Mouse (Mus musculus) heart, adult 2 months (tissue): Measurements from ENCODE around the gene Zfp488. TPM values are rescaled to one million over a fixed set of nuclear protein-coding genes. Genes with fewer than 3 reads are reported as not detected.

ENCODE experiments used
- DNase-seq, 2 experiments: peaks; one replicate each; pipeline ENCODE4 v3.0.0; 2021
- H3K27ac ChIP-seq: fragments of 200-600 bp; 2 replicates; pipeline ENCODE4 v1.8.1; 2022
- H3K27me3 ChIP-seq: fragments of 200-500 bp; 2 replicates; pipeline ENCODE4 v1.6.1; 2012; ENCODE audit warnings: mild to moderate bottlenecking, low read length, inconsistent platforms, mixed read lengths; ENCODE audit not compliant: control insufficient read depth, insufficient read depth
- H3K36me3 ChIP-seq: fragments of 200-500 bp; 2 replicates; pipeline ENCODE4 v1.6.1; 2012; ENCODE audit warnings: low read length, inconsistent platforms; ENCODE audit not compliant: control insufficient read depth, insufficient read depth
- H3K4me1 ChIP-seq: fragments of 200-500 bp; 2 replicates; pipeline ENCODE4 v1.6.1; 2011; ENCODE audit warnings: low read length; ENCODE audit not compliant: control insufficient read depth, insufficient read depth
- H3K4me3 ChIP-seq: fragments of 200-600 bp; 2 replicates; pipeline ENCODE4 v1.8.1; 2022
- H3K79me2 ChIP-seq: fragments of 200-500 bp; replicated peaks from 2 replicates; pipeline ENCODE4 v1.6.1; 2012; ENCODE audit warnings: mild to moderate bottlenecking, inconsistent platforms, low read length, moderate library complexity, mixed read lengths; ENCODE audit not compliant: control insufficient read depth, insufficient read depth
- H3K9ac ChIP-seq: fragments of 200-500 bp; 2 replicates; pipeline ENCODE4 v1.6.1; 2012; ENCODE audit warnings: low read depth, mild to moderate bottlenecking, control low read depth, inconsistent platforms, low read length, mixed read lengths
- CTCF ChIP-seq: fragments of 200-600 bp; IDR thresholded peaks from 2 replicates; pipeline ENCODE4 v1.8.1; 2022; ENCODE audit warnings: antibody characterized with exemption, mild to moderate bottlenecking, moderate library complexity
- EP300 ChIP-seq: fragments of 200-500 bp; IDR thresholded peaks from 2 replicates; pipeline ENCODE4 v1.6.1; 2011; ENCODE audit warnings: low read depth, low read length, control low read depth; ENCODE audit not compliant: insufficient read depth
- POLR2A ChIP-seq: fragments of 200-500 bp; IDR thresholded peaks from 2 replicates; pipeline ENCODE4 v1.6.1; 2011; ENCODE audit warnings: mild to moderate bottlenecking, low read depth, low read length, control low read depth; ENCODE audit not compliant: insufficient read depth
- WGBS: fragments of 180-500 bp; shearing (Covaris S2); methylation state at CpG from one replicate; pipeline ENCODE4 v1.1.7; 2018; 5-methylcytosine and 5-hydroxymethylcytosine counted together
- intact Hi-C: fragments of 180-260 bp; cut with DNase I; formaldehyde crosslinking; loops from one replicate; pipeline ENCODE4 v1.15.1; 2025
- long read RNA-seq: library from polyadenylated mRNA; stranded (forward); transcript quantifications from one replicate; pipeline ENCODE4 v2.0.0, GENCODE M21; 2021
- polyA plus RNA-seq: library from polyadenylated mRNA; depleted of rRNA; stranded (reverse); fragments of >200 nt; gene quantifications from 2 replicates; pipeline ENCODE4 v1.2.3, GENCODE M21; 2012; rRNA removed
- total RNA-seq, 2 experiments: library from RNA; stranded (reverse); gene quantifications; 2 replicates each; pipeline ENCODE4 v1.2.3; 2021

Gene Zfp488
- not detected for total RNA-seq
- not detected in 2 replicates for polyA plus RNA-seq
- long read RNA-seq = 0 reads

GRCm38 (mm10) chr14:33978604-33979059 is at the start of gene Zfp488:
Gene Zfp488 (minus strand): TSS chr14:33978764.
- 2% methylated on average over 25 of the region's 25 CpGs for WGBS
- DNase-seq = no peak
- no peak within 1 kb of the TSS for H3K9ac ChIP-seq

GRCm38 (mm10) chr14:34026710-34027109 is 48.1 kb upstream of the Zfp488 start:
- TF ChIP-seq POLR2A = no peak
- no peak for TF ChIP-seq EP300
- TF ChIP-seq CTCF = no peak
- no peak overlapping the region for H3K27ac ChIP-seq
- intact Hi-C loops = no loop called here
- H3K27me3 ChIP-seq = no peaks in the 10 kb centered on the region
- 6% methylated on average over 2 of the region's 2 CpGs for WGBS
- DNase-seq = no peak
- H3K79me2 ChIP-seq = no peaks in the 10 kb centered on the region
- no peaks in the 10 kb centered on the region for H3K4me1 ChIP-seq
- H3K9ac ChIP-seq = no peak overlapping the region
- no peaks in the 10 kb centered on the region for H3K36me3 ChIP-seq
- H3K4me3 ChIP-seq = no peak overlapping the region

More at GRCm38 (mm10) chr14:33978604-33979059, at the start of gene Zfp488:
- Histone ChIP-seq H3K27me3 (no peaks in the 10 kb centered on the region; the same call in 1 of the 2 replicates), H3K27ac (no peak within 1 kb of the TSS), H3K36me3 (no peaks in the 10 kb centered on the region), H3K79me2 (no peaks in the 10 kb centered on the region), H3K4me1 (no peaks in the 10 kb centered on the region), H3K4me3 (no peak within 1 kb of the TSS)
- no peak for TF ChIP-seq CTCF
- TF ChIP-seq POLR2A = no peak
- no peak for TF ChIP-seq EP300
- intact Hi-C loops = no loop called here

- Histone ChIP-seq H3K36me3 (no peaks in the 10 kb centered on the region), H3K4me3 (no peak overlapping the region), H3K4me1 (no peaks in the 10 kb centered on the region), H3K79me2 (no peaks in the 10 kb centered on the region), H3K27ac (no peak overlapping the region), H3K9ac (no peak overlapping the region), H3K27me3 (no peaks in the 10 kb centered on the region)
- 76% methylated on average over 2 of the region's 2 CpGs for WGBS
- TF ChIP-seq POLR2A (no peak), CTCF (no peak), EP300 (no peak)
- intact Hi-C loops = no loop called here
- no peak for DNase-seq
These were observed 38.4 kb upstream of the Zfp488 start for GRCm38 (mm10) chr14:34016938-34017337.

- intact Hi-C loops = no loop called here
- H3K4me1 ChIP-seq = no peaks in the 10 kb centered on the region
- no peak within 1 kb of the TSS for H3K27ac ChIP-seq
- DNase-seq = no peak
- no peaks in the 10 kb centered on the region for H3K27me3 ChIP-seq
- H3K36me3 ChIP-seq = no peaks in the 10 kb centered on the region
- H3K9ac ChIP-seq = no peak within 1 kb of the TSS
- no peak for TF ChIP-seq CTCF
- no peak for TF ChIP-seq EP300
- TF ChIP-seq POLR2A = no peak
- no peak within 1 kb of the TSS for H3K4me3 ChIP-seq
- WGBS = 90% methylated on average over 4 of the region's 4 CpGs
- H3K79me2 ChIP-seq = no peaks in the 10 kb centered on the region
These were observed 37.8 kb upstream of the Zfp488 start, which contains the start of gene Gm5460 for GRCm38 (mm10) chr14:34016381-34016780. Gene Gm5460 (plus strand): TSS chr14:34016758.

- Histone ChIP-seq H3K4me1 (no peaks in the 10 kb centered on the region), H3K27me3 (no peaks in the 10 kb centered on the region), H3K79me2 (no peaks in the 10 kb centered on the region), H3K36me3 (no peaks in the 10 kb centered on the region), H3K9ac (no peak within 1 kb of the TSS), H3K4me3 (no peak within 1 kb of the TSS), H3K27ac (no peak within 1 kb of the TSS)
- no peak for DNase-seq
- TF ChIP-seq EP300 = no peak
- TF ChIP-seq CTCF = no peak
- TF ChIP-seq POLR2A = no peak
- WGBS = 74% methylated on average over 3 of the region's 3 CpGs
- intact Hi-C loops = no loop called here
These were observed 36.5 kb upstream of the Zfp488 start, which contains the start of gene Gm30083 for GRCm38 (mm10) chr14:34015063-34015462. Gene Gm30083 (minus strand): TSS chr14:34015182.

- intact Hi-C loops = no loop called here
- H3K36me3 ChIP-seq = no peaks in the 10 kb centered on the region
- TF ChIP-seq POLR2A = no peak
- TF ChIP-seq CTCF = no peak
- no peak for TF ChIP-seq EP300
- H3K27me3 ChIP-seq = no peaks in the 10 kb centered on the region
- DNase-seq = no peak
- H3K79me2 ChIP-seq = no peaks in the 10 kb centered on the region
- no peaks in the 10 kb centered on the region for H3K4me1 ChIP-seq
- H3K4me3 ChIP-seq = no peak overlapping the region
- no peak overlapping the region for H3K27ac ChIP-seq
- 78% methylated on average over 5 of the region's 5 CpGs for WGBS
- H3K9ac ChIP-seq = no peak overlapping the region
These were observed 23.8 kb upstream of the Zfp488 start for GRCm38 (mm10) chr14:34002358-34002757.
